Mouse (Mus musculus) bone marrow macrophage, adult 2 months (primary cell): ENCODE measurements around the gene Slc8a1.

Experiments
- CTCF ChIP-seq: IDR thresholded peaks from 2 replicates; pipeline ENCODE4 v1.5.1; 2012; ENCODE audit warnings: low read depth, mild to moderate bottlenecking, low read length, moderate library complexity
- POLR2A ChIP-seq: IDR thresholded peaks from 2 replicates; pipeline ENCODE4 v1.6.1; 2012; ENCODE audit warnings: mild to moderate bottlenecking, low read depth, low read length, borderline replicate concordance

DNA sequence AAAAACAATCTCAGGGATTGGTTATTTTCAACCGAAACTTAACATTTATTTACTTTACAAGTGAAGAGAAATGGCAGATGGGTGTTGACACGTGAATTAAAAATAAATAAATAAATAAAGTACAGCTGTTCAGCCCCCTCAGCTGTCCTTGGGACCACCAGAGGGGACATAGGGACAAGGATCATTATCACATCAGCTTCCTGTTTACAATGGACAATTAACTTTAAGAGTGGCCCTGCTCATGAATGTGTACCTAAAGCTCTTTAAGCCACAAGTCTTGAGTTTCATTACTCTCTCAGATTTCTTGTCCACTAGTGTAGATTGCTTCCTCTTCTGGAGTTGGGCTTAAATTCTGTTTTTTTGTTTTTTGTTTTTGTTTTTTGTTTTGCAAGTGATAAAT, 12.5 kb upstream of the Slc8a1 start:
- TF ChIP-seq CTCF (no peak), POLR2A (no peak)
